Mouse (Mus musculus) 3T3-L1 (cell line): ENCODE results near the gene Dkkl1.
A peak's percentile ranks its signal among the peaks of the same experiment; 100 is the strongest.

ENCODE experiments used
- DNase-seq: peaks from one replicate; pipeline ENCODE4 v3.0.0-alpha.2; 2015; ENCODE audit warnings: low read depth, low spot score

Dkkl1 gene

GRCm38 (mm10) chr7:45193406-45193805, 18.5 kb downstream of the Dkkl1 start:
- peak; percentile 12 for DNase-seq

- DNase-seq, result no peak
Measured at GRCm38 (mm10) chr7:45192585-45193310, 19.2 kb downstream of the Dkkl1 start.

DNA sequence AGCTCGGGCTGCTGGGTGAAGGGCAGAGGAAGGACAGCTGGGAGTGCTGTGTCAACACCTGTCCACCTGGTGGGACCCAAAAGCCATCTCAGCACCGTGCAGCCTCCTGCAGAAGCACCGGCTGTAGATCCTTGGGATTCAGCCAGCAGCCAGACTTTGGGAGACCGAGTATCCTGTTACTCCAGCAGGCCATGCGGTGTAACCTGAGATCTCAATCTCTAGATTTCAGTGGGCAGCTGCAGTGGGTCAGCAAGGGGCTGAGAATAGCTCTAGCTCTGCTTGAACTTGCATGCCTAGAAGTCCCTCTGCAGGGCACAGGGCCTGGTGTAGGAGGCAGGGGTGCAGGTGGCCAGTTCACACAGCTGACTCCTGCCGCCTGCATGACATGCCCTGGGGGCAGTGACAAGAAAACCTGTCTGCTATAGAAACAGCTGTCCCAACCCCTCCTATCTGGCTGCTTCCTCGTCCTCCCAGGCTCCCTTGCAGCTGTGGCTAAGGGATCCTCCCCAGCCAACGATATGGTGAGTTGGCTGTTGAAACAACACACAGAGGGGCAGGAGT, 20.1 kb downstream of the Dkkl1 start:
- peak; percentile 61 for DNase-seq

- DNase-seq, result no peak
Measured at GRCm38 (mm10) chr7:45191161-45191560, 20.8 kb downstream of the Dkkl1 start.

DNA sequence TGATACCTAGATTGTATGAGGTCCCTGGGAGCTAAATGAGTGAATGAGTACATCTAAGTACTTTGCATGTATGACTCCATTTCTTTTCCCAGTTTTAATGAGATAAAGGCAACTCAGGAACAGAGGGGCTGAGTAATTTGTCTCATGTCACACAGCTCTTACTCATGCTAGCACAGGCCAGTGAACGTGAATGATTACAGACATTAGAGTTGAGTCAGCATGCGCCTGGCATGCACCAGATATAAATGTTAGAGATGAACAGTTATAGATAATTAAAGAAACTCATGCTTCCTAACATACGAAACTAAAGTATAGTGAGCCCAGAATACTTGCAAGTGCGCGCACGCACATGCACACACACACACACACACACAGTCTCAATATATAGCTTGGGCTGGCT, 21.8 kb downstream of the Dkkl1 start:
- no peak for DNase-seq

GRCm38 (mm10) chr7:45189600-45189999, 22.3 kb downstream of the Dkkl1 start:
- DNase-seq, result no peak

DNA sequence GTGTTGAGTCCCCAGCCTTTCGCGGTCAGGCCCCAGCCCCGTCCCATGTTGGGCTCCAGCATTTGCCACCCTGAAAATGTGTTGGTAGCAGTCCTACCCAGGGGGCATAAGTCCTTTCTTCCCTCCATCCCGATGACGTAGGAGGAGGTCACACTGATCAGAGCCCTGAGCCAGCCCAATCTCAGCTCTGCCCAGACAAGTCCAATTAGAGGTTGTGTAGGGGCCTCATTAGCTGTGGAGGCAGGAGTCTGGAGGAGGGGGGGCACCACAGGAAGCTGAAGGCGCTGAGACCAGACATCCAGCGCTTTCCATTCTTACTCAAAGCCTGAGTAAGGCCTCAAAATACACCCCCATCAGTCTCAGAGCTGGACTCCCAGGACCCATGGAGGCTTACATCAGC, 26.0 kb downstream of the Dkkl1 start:
- DNase-seq, result no peak

DNA sequence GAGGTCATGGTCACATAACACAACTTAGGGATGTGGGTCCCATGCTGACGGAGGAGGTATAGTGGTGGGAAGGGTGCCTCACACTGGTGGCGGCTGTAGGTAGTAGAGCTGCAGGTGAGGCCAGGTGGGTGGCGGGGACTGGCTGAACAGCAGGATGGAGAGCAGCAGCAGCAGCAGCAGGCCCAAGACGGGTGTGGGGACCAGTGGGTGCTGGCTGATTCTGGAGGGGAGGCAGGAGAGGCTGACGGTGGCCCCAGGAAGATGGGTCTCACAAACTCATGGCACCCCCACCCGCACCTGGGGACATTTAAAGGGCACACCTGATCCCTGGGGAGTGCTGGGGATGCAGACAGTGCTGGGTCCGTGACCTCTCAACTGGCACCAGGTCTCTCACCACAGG, 28.3 kb downstream of the Dkkl1 start:
- no peak for DNase-seq

GRCm38 (mm10) chr7:45182606-45183005, 29.3 kb downstream of the Dkkl1 start:
- no peak for DNase-seq

- DNase-seq, result no peak
Measured at GRCm38 (mm10) chr7:45182199-45182601, 29.7 kb downstream of the Dkkl1 start.

- no peak for DNase-seq
Measured at GRCm38 (mm10) chr7:45181540-45181939, 30.4 kb downstream of the Dkkl1 start.

DNA sequence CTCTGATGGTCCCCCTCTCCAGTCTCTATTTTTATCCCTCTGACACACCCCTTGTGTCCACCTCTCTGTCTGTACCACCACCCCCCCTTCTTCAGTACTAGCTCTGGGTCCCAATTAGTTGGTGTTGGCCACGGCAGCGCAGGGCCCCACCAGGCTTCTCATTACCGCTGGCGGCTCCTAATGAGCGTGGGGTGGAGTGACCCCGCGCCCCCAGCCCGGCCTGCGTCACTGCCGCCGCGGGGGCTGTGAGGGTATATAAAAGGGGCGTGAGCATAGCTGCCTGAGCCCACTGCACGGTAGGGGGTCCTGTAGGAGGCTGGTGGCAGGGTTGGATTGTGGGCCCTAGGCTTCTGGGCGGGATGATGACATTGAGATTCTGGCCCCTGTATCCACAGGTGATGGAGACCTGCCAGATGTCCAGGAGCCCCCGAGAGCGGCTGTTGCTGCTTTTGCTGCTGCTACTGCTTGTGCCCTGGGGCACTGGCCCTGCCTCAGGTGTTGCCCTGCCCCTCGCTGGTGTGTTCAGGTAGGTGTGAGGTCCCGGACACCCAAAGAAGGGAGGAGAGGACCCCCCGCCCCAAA, 31.0 kb downstream of the Dkkl1 start, which contains the start of gene Pth2:
TSS of gene Pth2 (plus strand) at position 100 of the 582 bp plus-strand sequence.
- DNase-seq, result no peak

GRCm38 (mm10) chr7:45179469-45179868, 32.5 kb downstream of the Dkkl1 start, which contains the start of gene Gfy:
Gene Gfy, minus strand, starts transcription at chr7:45179569.
- DNase-seq, result no peak

DNA sequence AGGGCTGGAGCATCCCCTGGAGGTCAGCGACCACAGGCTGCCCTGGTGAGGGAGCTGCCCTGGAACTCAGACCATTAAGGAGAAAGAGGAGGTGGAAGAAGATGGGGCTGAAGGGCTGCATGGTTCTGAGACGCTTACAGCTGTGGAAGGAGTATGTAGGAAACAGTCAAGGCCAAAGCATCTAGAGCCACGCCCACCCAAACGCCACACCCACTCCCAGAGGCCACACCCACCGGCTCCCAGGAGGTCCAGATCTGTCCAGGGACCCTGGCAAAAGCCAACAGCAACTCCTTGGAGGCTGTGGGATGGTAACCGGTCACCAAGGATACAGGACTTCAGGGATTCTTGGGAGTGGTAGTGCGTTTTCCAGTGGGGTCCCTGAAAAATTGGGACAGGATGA, 33.4 kb downstream of the Dkkl1 start:
- no peak for DNase-seq

GRCm38 (mm10) chr7:45176356-45176755, 35.6 kb downstream of the Dkkl1 start:
- DNase-seq, result no peak

DNA sequence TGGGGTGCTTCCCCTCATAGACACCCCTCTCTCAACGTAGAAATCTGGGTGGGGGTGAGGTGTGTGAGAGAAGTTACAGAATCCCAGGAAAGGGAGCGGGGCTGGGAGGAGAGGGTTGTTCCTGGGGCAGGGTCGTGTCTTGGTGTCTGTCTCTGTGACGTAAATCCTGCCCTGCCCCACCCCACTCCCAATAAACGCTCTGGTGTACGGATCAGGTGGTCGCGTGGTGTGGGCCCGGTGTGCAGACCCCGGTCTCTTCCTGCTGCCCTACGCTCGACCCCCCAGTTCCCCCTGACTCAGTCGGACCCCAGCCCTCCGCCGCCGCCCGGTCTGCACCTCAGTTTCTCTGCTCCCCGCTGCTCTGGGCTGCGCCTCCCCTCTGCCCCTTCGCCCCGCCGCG, 36.0 kb downstream of the Dkkl1 start:
- no peak for DNase-seq

DNA sequence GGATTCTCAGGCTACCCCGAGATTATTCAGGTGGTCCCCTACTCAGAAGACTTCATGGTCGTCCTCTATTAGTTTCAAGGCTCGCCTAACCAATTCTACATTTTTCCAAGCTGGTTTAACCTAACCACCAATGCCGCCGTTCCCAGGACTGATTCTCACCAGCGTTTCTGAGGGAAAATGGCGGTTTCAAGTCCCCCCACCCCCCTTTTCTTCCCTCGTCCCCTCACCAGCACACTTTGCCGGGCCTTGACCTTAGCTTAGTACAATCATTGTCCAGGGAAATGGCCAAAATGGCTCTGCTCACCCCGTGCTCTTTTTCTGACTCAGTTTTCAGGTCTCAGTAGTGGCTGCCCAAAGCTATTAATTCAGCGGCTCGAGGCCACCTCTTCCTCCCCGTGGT, 36.5 kb downstream of the Dkkl1 start:
- DNase-seq, result no peak

DNA sequence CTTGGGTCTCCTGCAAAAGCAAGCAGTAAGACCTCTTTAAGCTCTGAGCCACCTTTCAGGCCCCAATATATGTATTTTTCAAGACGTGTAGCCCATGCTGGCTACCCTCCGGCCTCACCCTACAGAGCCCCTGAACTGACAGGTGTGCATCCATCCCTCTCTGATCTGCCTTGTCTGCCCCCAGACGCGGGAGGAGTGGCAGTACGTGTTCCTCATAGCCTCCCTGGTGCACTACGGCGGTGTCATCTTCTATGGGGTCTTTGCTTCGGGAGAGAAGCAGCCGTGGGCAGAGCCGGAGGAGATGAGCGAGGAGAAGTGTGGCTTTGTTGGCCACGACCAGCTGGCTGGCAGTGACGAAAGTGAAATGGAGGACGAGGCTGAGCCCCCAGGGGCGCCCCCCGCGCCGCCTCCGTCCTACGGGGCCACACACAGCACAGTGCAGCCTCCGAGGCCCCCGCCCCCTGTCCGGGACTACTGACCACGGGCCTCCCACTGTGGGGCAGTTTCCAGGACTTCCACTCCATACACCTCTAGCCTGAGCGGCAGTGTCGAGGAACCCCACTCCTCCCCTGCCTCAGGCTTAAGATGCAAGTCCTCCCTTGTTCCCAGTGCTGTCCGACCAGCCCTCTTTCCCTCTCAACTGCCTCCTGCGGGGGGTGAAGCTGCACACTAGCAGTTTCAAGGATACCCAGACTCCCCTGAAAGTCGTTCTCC, 37.2 kb downstream of the Dkkl1 start:
- DNase-seq, result no peak

GRCm38 (mm10) chr7:45173772-45174171, 38.2 kb downstream of the Dkkl1 start:
- DNase-seq, result peak; percentile 61

DNA sequence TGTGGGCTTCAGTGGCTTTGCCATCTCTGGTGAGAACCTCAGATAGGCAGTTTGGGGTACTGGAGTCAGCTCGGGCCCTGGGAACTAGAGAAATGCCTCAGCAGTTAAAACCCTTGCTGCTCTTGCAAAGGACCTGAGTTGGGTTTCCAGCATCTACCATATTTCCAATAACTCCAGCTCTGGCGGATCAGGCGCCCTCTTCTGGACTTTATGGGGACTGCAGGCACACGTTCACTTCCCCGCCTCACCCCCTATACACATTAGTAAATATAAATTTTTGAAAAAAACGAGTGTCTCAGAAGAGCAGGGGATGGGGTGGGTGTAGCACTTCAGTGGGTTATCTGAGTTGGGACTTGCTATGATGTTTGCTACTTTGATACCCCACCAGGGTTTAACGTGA, 39.0 kb downstream of the Dkkl1 start:
- DNase-seq, result peak; percentile 32

GRCm38 (mm10) chr7:45169495-45169894, 42.5 kb downstream of the Dkkl1 start:
- DNase-seq, result no peak

- DNase-seq, result no peak
Measured at GRCm38 (mm10) chr7:45168656-45169055, 43.3 kb downstream of the Dkkl1 start.
